Mouse (Mus musculus) erythroblast, embryonic 14.5 days (primary cell): ENCODE data around the gene Letm1.

Experiments used
- GATA1 ChIP-seq: IDR thresholded peaks from 2 replicates; pipeline ENCODE4 v1.6.1; 2012; ENCODE audit warnings: low read length, inconsistent platforms, mixed read lengths
- TAL1 ChIP-seq: IDR thresholded peaks from 3 replicates; pipeline ENCODE4 v1.6.1; 2012; ENCODE audit warnings: low read length, inconsistent platforms, mixed read lengths

DNA sequence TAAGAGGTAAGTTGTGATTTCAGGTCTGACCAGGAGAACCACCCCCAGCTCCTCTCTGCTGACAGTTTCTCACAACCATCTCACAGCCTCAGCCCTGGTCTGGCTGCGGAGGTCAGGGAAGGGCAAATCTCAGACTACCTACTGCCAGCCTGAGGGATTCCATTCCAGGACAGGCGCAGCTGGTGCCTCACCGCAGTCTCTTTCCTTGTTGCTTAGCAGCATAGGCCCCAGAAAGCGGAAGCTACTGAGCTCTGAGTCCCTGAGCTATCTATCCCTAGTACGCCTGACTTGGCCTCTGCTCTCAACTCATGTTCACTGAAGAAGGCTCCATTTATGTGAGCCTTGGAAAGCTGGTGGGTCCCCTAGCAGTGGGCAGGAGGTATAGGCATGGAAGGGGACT is 64.2 kb downstream of the Letm1 start:
- no peak for TF ChIP-seq GATA1
- no peak for TF ChIP-seq TAL1
